22 mouse cellular contexts compared by ENCODE assay signal in genomic region chr3:56965444-56965843, GRCm38 (mm10).
"Had no signal": no experiment of that assay in that cellular context is flagged by ENCODE, and none has a peak within 500 bp of the region (broad histone marks: within the 10 kb centered on the region; RNA-seq: fewer than 3 reads in every experiment).

No protein-coding gene starts in this region.

- H3K4me2 ChIP-seq: heart, embryonic 11.5 days; heart, embryonic 13.5 days; heart, embryonic 15.5 days; hindbrain, embryonic 13.5 days; limb, embryonic 13.5 days; limb, embryonic 15.5 days; liver, embryonic 12.5 days had no signal

- H3K36me3 ChIP-seq: heart, embryonic 13.5 days; heart, embryonic 15.5 days; hindbrain, embryonic 13.5 days; limb, embryonic 13.5 days; limb, embryonic 15.5 days; liver, embryonic 12.5 days had no signal

- H3K27ac ChIP-seq: heart, adult 2 months; heart, embryonic 13.5 days; heart, embryonic 15.5 days; hindbrain, embryonic 13.5 days; limb, embryonic 13.5 days; limb, embryonic 15.5 days; liver, embryonic 12.5 days; liver, embryonic 14.5 days had no signal

- H3K27me3 ChIP-seq: heart, embryonic 13.5 days; heart, embryonic 15.5 days; hindbrain, embryonic 13.5 days; limb, embryonic 13.5 days; limb, embryonic 15.5 days; liver, embryonic 12.5 days had no signal

- H3K9ac ChIP-seq: heart, embryonic 13.5 days; heart, embryonic 15.5 days; hindbrain, embryonic 13.5 days; limb, embryonic 13.5 days; limb, embryonic 15.5 days; liver, embryonic 12.5 days; liver, embryonic 14.5 days had no signal

- H3K9me3 ChIP-seq: heart, embryonic 13.5 days; heart, embryonic 15.5 days; hindbrain, embryonic 13.5 days; limb, embryonic 13.5 days; limb, embryonic 15.5 days; liver, embryonic 12.5 days had no signal

- H3K4me3 ChIP-seq: heart, adult 2 months; heart, embryonic 13.5 days; heart, embryonic 15.5 days; hindbrain, embryonic 13.5 days; limb, embryonic 13.5 days; limb, embryonic 15.5 days; liver, embryonic 12.5 days had no signal

- DNase-seq: gastrocnemius, postnatal 14 days; gastrocnemius, postnatal 36 days; heart, adult 11 months; heart, adult 2 months; heart, postnatal 14 days; heart, postnatal 36 days; kidney, adult 11 months; kidney, adult 8-10 months; kidney, postnatal 10 days; kidney, postnatal 25 days; layer of hippocampus, postnatal 36 days; left cerebral cortex, postnatal 4 days had no signal

- ATAC-seq: hindbrain, embryonic 16.5 days; intestine, embryonic 16.5 days; liver, embryonic 12.5 days had no signal

- H3K4me1 ChIP-seq: heart, embryonic 13.5 days; heart, embryonic 15.5 days; limb, embryonic 13.5 days; limb, embryonic 15.5 days; liver, embryonic 12.5 days had no signal
